Mouse (Mus musculus) hindbrain, embryonic 11.5 days (tissue): Measurements from ENCODE around the gene Rab37. TPM values are rescaled to one million over a fixed set of nuclear protein-coding genes. Genes with fewer than 3 reads are reported as not detected.

Experiments used
- ATAC-seq: fragments of 200-750 bp; cut with Nextera tagmentation; 2 replicates; pipeline ENCODE4 v1.8.0; 2017; ENCODE audit warnings: mild to moderate bottlenecking, moderate TSS enrichment, moderate library complexity; ENCODE audit not compliant: low FRiP score
- DNase-seq: peaks from one replicate; pipeline ENCODE4 v3.0.0-alpha.2; 2015; ENCODE audit warnings: low spot score
- H3K27ac ChIP-seq: fragments of 300-500 bp; sonication (generic); 2 replicates; pipeline ENCODE4 v1.5.1; 2014; ENCODE audit warnings: mild to moderate bottlenecking, low read depth, low read length
- H3K27me3 ChIP-seq: fragments of 300-500 bp; sonication (generic); 2 replicates; pipeline ENCODE4 v1.6.1; 2014; ENCODE audit warnings: mild to moderate bottlenecking, low read length, moderate library complexity, mixed read lengths; ENCODE audit not compliant: control insufficient read depth, insufficient read depth
- H3K36me3 ChIP-seq: fragments of 300-500 bp; sonication (generic); 2 replicates; pipeline ENCODE4 v1.6.1; 2014; ENCODE audit warnings: mild to moderate bottlenecking, low read length, moderate library complexity, mixed read lengths; ENCODE audit not compliant: control insufficient read depth, insufficient read depth
- H3K4me1 ChIP-seq: fragments of 300-500 bp; sonication (generic); replicated peaks from 2 replicates; pipeline ENCODE4 v1.6.1; 2014; ENCODE audit warnings: low read length, mixed read lengths; ENCODE audit not compliant: control insufficient read depth, insufficient read depth
- H3K4me2 ChIP-seq: fragments of 300-500 bp; sonication (generic); replicated peaks from 2 replicates; pipeline ENCODE4 v1.6.1; 2014; ENCODE audit warnings: mild to moderate bottlenecking, low read depth, low read length
- H3K4me3 ChIP-seq: fragments of 300-500 bp; sonication (generic); 2 replicates; pipeline ENCODE4 v1.5.1; 2014; ENCODE audit warnings: low read depth, low read length
- H3K9ac ChIP-seq: fragments of 300-500 bp; sonication (generic); 2 replicates; pipeline ENCODE4 v1.6.1; 2014; ENCODE audit warnings: low read depth, low read length
- H3K9me3 ChIP-seq: fragments of 300-500 bp; sonication (generic); 2 replicates; pipeline ENCODE4 v1.6.1; 2016; ENCODE audit warnings: low read length; ENCODE audit not compliant: control insufficient read depth
- WGBS: fragments of 180-500 bp; shearing (Covaris S2); extraction: QIAGEN DNeasy Blood & Tissue Kit; methylation state at CpG from one replicate; pipeline ENCODE4 v1.1.7; 2014; 5-methylcytosine and 5-hydroxymethylcytosine counted together
- polyA plus RNA-seq: library from polyadenylated mRNA; unstranded; fragments of >200 nt; fragmentation: Nextera tagmentation; extraction: Ambion mirVana; gene quantifications from 2 replicates; pipeline ENCODE4 v1.2.1, GENCODE M21; 2014

Rab37 gene
- polyA plus RNA-seq, 1 experiment from 2014 or later = 0.42 TPM

DNA sequence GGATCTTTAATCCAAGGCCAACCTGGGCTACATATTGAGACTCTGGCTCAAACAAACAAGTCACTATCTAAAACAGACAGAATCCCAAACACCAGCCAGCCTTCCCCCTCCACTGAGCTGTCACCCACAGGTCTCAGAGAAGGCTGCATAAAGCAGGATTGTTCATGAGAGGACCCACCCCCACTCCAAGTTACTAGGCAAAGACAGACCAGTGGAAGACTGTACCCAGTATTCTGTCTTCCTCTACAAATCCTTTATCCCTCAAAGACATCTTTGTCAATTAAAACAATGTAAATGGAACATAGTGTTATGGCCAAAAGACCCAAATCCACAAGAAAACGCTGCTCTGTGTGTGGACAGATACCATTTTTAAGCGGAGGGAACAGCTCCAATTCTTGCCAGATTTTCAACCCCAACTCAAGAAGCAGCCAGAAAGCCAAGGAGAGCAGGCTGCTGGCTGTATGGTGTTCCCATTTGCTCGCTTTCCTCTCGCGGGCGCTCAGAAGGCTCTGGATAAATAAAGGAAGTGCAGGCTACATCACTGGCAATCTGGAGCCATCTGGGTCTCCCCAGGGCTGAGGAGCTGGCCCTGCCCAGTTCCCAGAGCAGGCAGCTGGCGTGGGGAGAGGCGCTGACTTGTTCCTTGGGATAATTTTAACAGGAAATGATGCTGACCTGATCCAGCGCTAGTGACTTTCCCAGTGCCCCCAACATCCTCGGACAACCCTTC lies 7.1 kb downstream of the Rab37 start:
- H3K4me1 ChIP-seq = no peaks in the 10 kb centered on the region
- no peak overlapping the region for H3K27ac ChIP-seq
- H3K9ac ChIP-seq = no peak overlapping the region
- DNase-seq (no peak), ATAC-seq (no peak)
- no peak overlapping the region for H3K4me3 ChIP-seq
- H3K4me2 ChIP-seq = no peak overlapping the region
- no peaks in the 10 kb centered on the region for H3K9me3 ChIP-seq
- 62% methylated on average over 10 of the region's 10 CpGs for WGBS
- H3K27me3 ChIP-seq = no peaks in the 10 kb centered on the region
- H3K36me3 ChIP-seq = no peaks in the 10 kb centered on the region

DNA sequence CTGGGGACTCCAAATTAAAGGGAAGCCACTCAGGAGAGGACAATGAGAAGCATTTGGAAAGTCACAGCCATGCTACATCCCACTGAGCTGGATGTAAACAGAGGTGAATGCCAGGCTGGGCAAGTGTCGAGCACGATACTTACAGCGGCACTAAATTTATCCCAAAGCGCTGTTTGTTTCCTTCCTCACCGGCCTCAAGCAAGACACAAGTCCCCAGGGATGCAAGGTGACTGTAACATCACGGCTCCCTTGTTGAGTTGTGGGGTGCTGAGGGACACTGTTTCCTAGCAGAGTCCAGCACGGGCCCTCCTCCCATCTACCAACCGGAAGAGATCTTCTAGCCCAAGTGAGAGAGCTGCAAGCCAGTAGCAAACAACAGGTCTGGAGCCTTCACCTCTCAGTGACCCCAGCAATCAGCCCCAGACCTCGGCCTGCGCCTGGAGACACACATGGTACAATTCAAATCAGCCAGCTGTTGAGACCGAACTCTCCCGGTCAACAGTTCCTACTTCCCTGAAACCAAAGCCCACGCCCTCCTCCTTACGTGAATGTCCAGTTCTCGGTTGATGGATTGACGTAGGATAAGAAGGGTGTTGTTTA lies 8.1 kb downstream of the Rab37 start:
- Histone ChIP-seq H3K36me3 (no peaks in the 10 kb centered on the region), H3K27me3 (no peaks in the 10 kb centered on the region), H3K9me3 (no peaks in the 10 kb centered on the region), H3K27ac (no peak overlapping the region), H3K4me3 (no peak overlapping the region), H3K9ac (no peak overlapping the region), H3K4me2 (no peak overlapping the region), H3K4me1 (no peaks in the 10 kb centered on the region)
- WGBS = 52% methylated on average over 16 of the region's 16 CpGs
- DNase-seq (no peak), ATAC-seq (no peak)

DNA sequence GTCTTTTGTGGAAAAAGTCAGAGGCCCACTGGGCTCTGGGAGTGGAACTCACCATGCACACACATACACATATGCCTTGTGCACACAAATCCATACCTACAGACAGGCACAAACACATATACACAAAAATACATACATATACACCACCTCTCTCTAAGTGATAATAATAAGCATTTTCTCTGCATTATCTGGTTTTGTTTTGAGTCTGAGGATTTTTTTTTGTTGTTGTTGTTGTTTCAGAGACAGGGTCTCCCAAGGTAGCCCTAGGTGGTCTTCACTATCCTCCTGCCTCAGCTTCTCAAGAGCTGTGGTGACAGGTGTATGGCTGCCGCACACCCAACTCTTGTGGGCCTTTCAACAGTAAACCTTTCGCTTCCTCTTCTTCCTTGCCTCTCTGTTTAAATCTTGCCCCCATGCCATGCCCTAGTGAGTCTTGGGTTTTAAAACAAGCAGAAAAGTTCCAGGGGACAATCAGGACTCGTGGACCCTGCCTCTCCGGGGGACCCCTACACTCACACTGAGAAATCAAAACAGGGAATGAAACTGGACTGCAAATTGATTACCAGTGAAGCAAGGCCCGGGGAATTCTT lies 8.9 kb downstream of the Rab37 start:
- 68% methylated on average over 5 of the region's 5 CpGs for WGBS
- Histone ChIP-seq H3K9ac (no peak overlapping the region), H3K9me3 (no peaks in the 10 kb centered on the region), H3K27ac (no peak overlapping the region), H3K4me1 (no peaks in the 10 kb centered on the region), H3K4me2 (no peak overlapping the region), H3K27me3 (no peaks in the 10 kb centered on the region), H3K4me3 (no peak overlapping the region), H3K36me3 (no peaks in the 10 kb centered on the region)
- no peak for DNase-seq
- ATAC-seq = no peak

DNA sequence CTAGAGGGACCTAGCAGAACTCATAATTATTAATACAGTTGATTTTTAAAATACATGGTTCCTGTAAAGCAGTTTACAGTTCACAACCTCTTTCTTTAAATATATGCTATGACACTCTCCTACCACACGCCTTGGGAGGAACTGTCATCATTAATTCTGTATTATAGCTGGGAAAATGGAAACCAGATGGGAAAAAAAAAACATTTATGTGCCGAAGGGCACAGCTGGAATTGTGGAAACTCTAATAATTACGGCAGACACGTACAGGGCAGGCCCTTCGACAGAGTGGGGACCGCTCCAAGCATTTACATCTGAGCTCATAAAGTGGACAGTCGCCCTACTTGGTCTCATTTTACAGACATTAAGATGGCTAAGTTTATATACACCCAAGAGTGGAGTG lies 9.5 kb downstream of the Rab37 start:
- no peak for ATAC-seq

DNA sequence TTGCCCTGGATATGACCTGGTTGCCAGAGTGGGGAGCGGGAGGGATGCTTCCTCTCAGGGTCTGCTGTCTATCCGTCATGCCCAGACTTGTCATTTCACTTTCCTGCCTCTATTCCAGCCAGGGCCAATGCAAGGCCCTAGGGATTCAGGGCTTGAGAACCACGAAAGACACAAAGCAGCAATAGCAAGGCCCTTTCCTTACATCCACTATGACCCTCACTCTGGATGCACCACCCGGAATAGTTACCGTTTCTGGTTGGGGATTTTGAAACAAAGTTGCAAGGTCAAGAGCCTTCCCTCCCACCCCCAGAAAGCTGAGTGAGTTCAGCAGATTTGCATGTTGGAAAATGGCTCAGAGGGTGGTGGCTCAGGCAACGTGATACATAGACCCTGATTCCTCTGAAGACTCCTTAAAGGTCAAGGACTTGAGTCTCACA lies 10.4 kb downstream of the Rab37 start:
- no peak overlapping the region for H3K4me3 ChIP-seq
- no peak overlapping the region for H3K27ac ChIP-seq
- H3K4me2 ChIP-seq = no peak overlapping the region
- DNase-seq (no peak), ATAC-seq (no peak)
- H3K9me3 ChIP-seq = no peaks in the 10 kb centered on the region
- H3K36me3 ChIP-seq = no peaks in the 10 kb centered on the region
- 57% methylated on average over 6 of the region's 6 CpGs for WGBS
- H3K9ac ChIP-seq = no peak overlapping the region
- no peaks in the 10 kb centered on the region for H3K4me1 ChIP-seq
- H3K27me3 ChIP-seq = no peaks in the 10 kb centered on the region

More for the DNA sequence above, 9.5 kb downstream of the Rab37 start:
- Histone ChIP-seq H3K4me2 (no peak overlapping the region), H3K9ac (no peak overlapping the region), H3K4me1 (no peaks in the 10 kb centered on the region), H3K27ac (no peak overlapping the region), H3K36me3 (no peaks in the 10 kb centered on the region), H3K9me3 (no peaks in the 10 kb centered on the region), H3K4me3 (no peak overlapping the region), H3K27me3 (no peaks in the 10 kb centered on the region)
- DNase-seq = no peak
- 62% methylated on average over 7 of the region's 7 CpGs for WGBS

DNA sequence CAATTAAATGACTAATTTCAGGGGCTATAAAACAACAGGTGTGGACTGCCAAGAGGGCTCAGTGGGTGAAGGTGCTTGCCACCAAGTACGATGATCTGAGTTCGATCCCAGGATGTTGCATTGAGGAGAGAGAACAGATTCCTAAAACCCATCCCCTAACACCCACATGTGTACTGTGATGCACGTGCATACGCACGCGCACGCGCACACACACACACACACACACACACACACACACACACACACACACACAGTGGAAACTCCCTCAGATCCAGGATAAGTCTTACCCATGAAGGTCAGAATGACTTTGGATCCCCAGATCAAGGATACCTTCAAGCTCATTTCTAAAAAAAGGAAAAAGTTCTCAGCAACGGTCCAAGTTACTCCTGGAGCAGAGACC lies 10.9 kb downstream of the Rab37 start:
- Histone ChIP-seq H3K9ac (no peak overlapping the region), H3K27me3 (no peaks in the 10 kb centered on the region), H3K4me3 (no peak overlapping the region), H3K36me3 (no peaks in the 10 kb centered on the region), H3K4me1 (no peaks in the 10 kb centered on the region), H3K4me2 (no peak overlapping the region), H3K9me3 (no peaks in the 10 kb centered on the region), H3K27ac (no peak overlapping the region)
- no peak for DNase-seq
- WGBS = 95% methylated on average over 9 of the region's 9 CpGs
- no peak for ATAC-seq

DNA sequence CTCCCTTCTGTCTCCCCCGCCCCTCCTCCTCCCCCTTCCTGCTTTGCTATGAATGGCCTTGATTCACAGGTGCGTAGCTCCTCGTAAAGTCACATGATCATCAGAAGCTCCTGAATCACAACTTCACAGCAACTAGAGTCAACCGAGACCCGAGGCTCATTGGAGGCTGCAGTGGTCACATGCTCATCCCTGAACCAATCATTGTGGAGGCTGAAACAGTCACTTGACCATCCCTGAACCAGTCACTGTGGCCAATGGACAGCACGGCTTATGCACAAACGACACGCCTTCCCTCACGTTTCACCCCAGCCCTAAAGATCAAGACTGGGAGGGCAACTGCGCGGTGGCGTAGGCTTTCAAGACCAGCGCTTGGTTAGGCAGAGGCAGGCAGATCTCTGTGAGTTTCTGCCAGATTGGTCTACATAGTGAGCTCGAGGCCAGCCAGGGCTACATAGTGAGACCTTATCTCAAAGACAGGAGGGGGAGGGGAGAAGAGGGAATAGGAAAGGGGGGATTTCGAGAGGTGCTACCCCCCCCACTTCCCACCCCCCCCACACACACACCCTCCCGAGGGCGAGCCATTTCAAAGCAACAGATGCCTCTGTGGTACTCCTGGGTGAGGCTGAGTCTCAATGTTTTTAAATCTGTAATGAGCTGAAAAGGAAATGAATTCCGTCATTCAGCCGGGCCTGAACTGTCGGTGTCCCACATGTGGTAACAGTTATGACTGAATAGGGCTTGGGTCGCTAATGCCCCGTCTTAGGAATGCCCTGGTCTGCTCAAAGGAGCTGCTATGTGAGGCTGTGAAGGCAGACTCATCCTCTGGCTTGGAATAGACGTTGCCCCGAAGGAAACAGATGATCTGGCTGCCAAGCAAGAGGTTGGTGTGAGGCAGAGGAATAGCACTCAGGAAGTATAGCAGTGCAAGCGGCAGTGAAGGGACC lies 12.5 kb downstream of the Rab37 start:
- DNase-seq (no peak), ATAC-seq (no peak)
- Histone ChIP-seq H3K4me3 (no peak overlapping the region), H3K9ac (no peak overlapping the region), H3K36me3 (no peaks in the 10 kb centered on the region), H3K27me3 (no peaks in the 10 kb centered on the region), H3K9me3 (no peaks in the 10 kb centered on the region), H3K27ac (no peak overlapping the region), H3K4me1 (no peaks in the 10 kb centered on the region), H3K4me2 (no peak overlapping the region)
- WGBS = 84% methylated on average over 25 of the region's 25 CpGs

DNA sequence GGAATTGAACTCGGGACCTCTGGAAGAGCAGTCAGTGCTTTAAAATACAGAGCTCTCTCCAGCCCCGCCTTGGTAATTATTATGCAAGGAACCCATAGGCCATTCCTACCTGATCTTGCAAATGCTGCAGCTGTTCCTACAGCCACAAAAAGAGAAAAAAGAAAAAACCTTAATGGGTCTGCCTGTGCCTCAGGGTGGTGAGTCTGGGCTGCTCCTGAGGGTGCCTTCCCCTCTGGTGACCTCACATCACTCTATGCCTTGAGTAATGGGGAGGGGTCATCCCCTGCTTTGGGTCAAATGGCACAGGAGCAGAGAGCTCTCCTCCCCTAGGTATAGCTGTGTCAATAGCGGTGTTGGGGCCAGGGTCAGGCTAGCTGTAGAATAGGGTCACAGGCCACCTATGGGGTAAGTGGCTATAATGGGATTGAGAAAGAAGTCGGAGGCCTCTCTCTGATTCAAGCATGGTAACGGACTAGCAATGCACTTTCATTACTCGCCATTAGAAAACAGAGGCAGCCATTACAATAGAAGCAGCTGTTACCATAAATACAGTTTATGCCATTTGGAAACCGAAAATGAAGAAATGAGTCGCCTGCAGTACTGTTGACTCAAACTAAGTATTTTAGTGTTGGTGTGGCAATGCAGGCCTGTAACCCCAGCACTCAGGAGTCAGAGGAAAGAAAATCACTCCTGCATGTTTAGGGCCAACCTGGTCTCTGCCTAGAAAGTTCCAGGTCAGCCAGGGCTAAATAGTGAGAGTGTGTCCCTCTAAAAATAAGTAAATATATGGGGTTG lies 13.7 kb downstream of the Rab37 start:
- Histone ChIP-seq H3K4me2 (no peak overlapping the region), H3K4me1 (no peaks in the 10 kb centered on the region), H3K27me3 (no peaks in the 10 kb centered on the region), H3K9me3 (no peaks in the 10 kb centered on the region), H3K9ac (no peak overlapping the region), H3K4me3 (no peak overlapping the region), H3K27ac (no peak overlapping the region), H3K36me3 (no peaks in the 10 kb centered on the region)
- 56% methylated on average over 8 of the region's 8 CpGs for WGBS
- DNase-seq (no peak), ATAC-seq (no peak)
